Mouse (Mus musculus): ENCODE measurements around the gene Pde11a. TPM values are rescaled to one million over a fixed set of nuclear protein-coding genes. Genes with fewer than 3 reads are reported as not detected.
A peak's percentile ranks its signal among the peaks of the same experiment; 100 is the strongest.

The Pde11a gene
- polyA plus RNA-seq, 1 experiment from 2014 or later, result 0.28 TPM

- peak overlapping the region; percentile 91 for H3K27ac ChIP-seq (ENCODE audit: low read depth)
- peaks cover 29% of the 10 kb centered on the region for H3K4me1 ChIP-seq (ENCODE audit: insufficient read depth)
- H3K4me3 ChIP-seq (ENCODE audit: low read depth, low read length), result no peak overlapping the region
- H3K9ac ChIP-seq, result no peak overlapping the region
- H3K27me3 ChIP-seq (ENCODE audit: insufficient read depth, low read length), result no peaks in the 10 kb centered on the region
- WGBS, result 12% methylated on average over 7 of the region's 7 CpGs
- H3K9me3 ChIP-seq (ENCODE audit: low read depth, low read length), result no peaks in the 10 kb centered on the region
- H3K36me3 ChIP-seq (ENCODE audit: insufficient read depth), result no peaks in the 10 kb centered on the region
- peak overlapping the region; percentile 32 for H3K4me2 ChIP-seq
- DNase-seq (peak; percentile 69), ATAC-seq (ENCODE audit: insufficient read depth) (peak; percentile 38; the same call in 1 of the 2 replicates)
- TF ChIP-seq CTCF (IDR thresholded peaks at IDR 0.05; ENCODE audit: low read depth), result no peak
Observed at GRCm38 (mm10) chr2:76097847-76098246, 240.7 kb downstream of the Pde11a start.

DNA sequence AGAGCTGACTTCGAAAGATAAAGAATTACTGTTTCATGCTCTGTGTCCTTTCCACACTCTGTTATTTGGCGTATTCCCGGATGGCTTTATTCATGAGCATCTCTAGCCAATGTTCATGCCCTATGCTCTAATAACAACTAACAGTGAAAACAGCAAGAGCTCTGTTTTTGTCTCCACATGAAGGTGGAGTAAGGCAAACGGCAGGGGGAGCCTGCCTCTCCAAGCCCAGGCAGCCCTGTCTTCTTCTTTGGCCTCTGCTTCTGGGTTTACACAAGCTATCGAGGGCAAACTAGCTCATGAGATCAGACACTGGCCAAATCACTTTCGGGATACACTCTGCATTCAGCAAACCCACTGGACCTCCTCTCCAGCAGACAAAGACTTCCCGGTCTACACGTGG, 241.3 kb downstream of the Pde11a start:
- ATAC-seq (ENCODE audit: insufficient read depth) (no peak), DNase-seq (no peak)
- Histone ChIP-seq H3K27ac (ENCODE audit: low read depth) (peak overlapping the region; percentile 91), H3K4me2 (peak overlapping the region; percentile 32), H3K9me3 (ENCODE audit: low read depth, low read length) (no peaks in the 10 kb centered on the region), H3K4me3 (ENCODE audit: low read depth, low read length) (no peak overlapping the region), H3K4me1 (ENCODE audit: insufficient read depth) (peaks cover 29% of the 10 kb centered on the region), H3K9ac (no peak overlapping the region), H3K27me3 (ENCODE audit: insufficient read depth, low read length) (no peaks in the 10 kb centered on the region), H3K36me3 (ENCODE audit: insufficient read depth) (no peaks in the 10 kb centered on the region)
- 44% methylated on average over 8 of the region's 8 CpGs for WGBS
- TF ChIP-seq CTCF (IDR thresholded peaks at IDR 0.05; ENCODE audit: low read depth), result peak; percentile 52

DNA sequence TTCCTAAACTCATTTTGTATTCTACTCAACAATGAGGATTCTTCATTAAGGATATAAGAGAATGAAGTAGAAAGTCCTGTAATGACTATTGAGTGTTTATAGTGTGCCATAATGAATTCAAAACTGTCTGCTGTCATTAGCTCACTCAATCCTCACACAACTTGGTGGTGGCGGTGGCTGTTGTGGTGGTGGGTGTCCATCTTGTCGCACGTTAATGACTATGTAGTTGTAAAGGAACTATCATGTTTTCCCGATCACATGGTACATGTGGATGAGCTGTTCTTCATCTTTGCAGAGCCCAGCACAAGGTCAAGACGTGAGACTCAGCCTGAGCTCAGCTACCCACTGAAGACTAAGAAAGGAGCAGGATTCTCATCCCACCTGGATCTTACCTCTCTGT, 242.7 kb downstream of the Pde11a start:
- H3K9ac ChIP-seq, result no peak overlapping the region
- H3K27me3 ChIP-seq (ENCODE audit: insufficient read depth, low read length), result no peaks in the 10 kb centered on the region
- H3K4me1 ChIP-seq (ENCODE audit: insufficient read depth), result peaks cover 24% of the 10 kb centered on the region
- H3K27ac ChIP-seq (ENCODE audit: low read depth), result no peak overlapping the region
- H3K36me3 ChIP-seq (ENCODE audit: insufficient read depth), result no peaks in the 10 kb centered on the region
- no peak overlapping the region for H3K4me2 ChIP-seq
- no peak for TF ChIP-seq CTCF (IDR thresholded peaks at IDR 0.05; ENCODE audit: low read depth)
- no peak for DNase-seq
- 91% methylated on average over 5 of the region's 5 CpGs for WGBS
- ATAC-seq (ENCODE audit: insufficient read depth), result no peak
- no peak overlapping the region for H3K4me3 ChIP-seq (ENCODE audit: low read depth, low read length)
- no peaks in the 10 kb centered on the region for H3K9me3 ChIP-seq (ENCODE audit: low read depth, low read length)

- H3K9ac ChIP-seq, result no peak overlapping the region
- no peaks in the 10 kb centered on the region for H3K36me3 ChIP-seq (ENCODE audit: insufficient read depth)
- DNase-seq (peak; percentile 80), ATAC-seq (ENCODE audit: insufficient read depth) (peak; percentile 42; the same call in 1 of the 2 replicates)
- no peaks in the 10 kb centered on the region for H3K9me3 ChIP-seq (ENCODE audit: low read depth, low read length)
- H3K4me1 ChIP-seq (ENCODE audit: insufficient read depth), result peaks cover 24% of the 10 kb centered on the region
- H3K27me3 ChIP-seq (ENCODE audit: insufficient read depth, low read length), result no peaks in the 10 kb centered on the region
- H3K27ac ChIP-seq (ENCODE audit: low read depth), result peak overlapping the region; percentile 89
- H3K4me2 ChIP-seq, result no peak overlapping the region
- no peak overlapping the region for H3K4me3 ChIP-seq (ENCODE audit: low read depth, low read length)
- no peak for TF ChIP-seq CTCF (IDR thresholded peaks at IDR 0.05; ENCODE audit: low read depth)
Observed at GRCm38 (mm10) chr2:76090506-76090905, 248.1 kb downstream of the Pde11a start.

DNA sequence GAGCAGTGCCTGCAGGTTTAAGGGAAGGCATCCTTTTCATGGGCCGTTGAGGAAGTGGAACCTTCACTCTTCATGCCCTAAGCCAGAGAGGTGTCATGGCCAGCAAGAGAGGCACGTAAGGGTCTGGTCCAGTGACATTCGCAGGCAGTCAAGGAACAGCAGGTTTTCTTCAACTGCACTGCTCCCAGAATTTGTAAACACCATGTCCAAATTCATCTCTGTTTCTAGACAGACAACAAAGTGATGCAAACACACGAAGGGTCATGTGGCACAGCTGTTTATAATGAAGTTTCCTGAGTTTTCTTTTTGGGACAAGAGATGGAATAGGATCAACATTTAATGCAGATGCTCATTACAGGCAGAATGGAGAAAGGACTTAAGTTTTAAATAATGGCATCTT, 249.7 kb downstream of the Pde11a start:
- no peaks in the 10 kb centered on the region for H3K36me3 ChIP-seq (ENCODE audit: insufficient read depth)
- no peaks in the 10 kb centered on the region for H3K9me3 ChIP-seq (ENCODE audit: low read depth, low read length)
- no peak overlapping the region for H3K9ac ChIP-seq
- peak overlapping the region; percentile 89 for H3K27ac ChIP-seq (ENCODE audit: low read depth)
- WGBS, result 19% methylated on average over 4 of the region's 4 CpGs
- H3K27me3 ChIP-seq (ENCODE audit: insufficient read depth, low read length), result no peaks in the 10 kb centered on the region
- TF ChIP-seq CTCF (IDR thresholded peaks at IDR 0.05; ENCODE audit: low read depth), result no peak
- DNase-seq, result peak; percentile 94
- H3K4me3 ChIP-seq (ENCODE audit: low read depth, low read length), result no peak overlapping the region
- peak; percentile 80 for ATAC-seq (ENCODE audit: insufficient read depth)
- peak overlapping the region; percentile 13; the same call in 1 of the 2 replicates for H3K4me2 ChIP-seq
- peaks cover 28% of the 10 kb centered on the region for H3K4me1 ChIP-seq (ENCODE audit: insufficient read depth)

- H3K27me3 ChIP-seq (ENCODE audit: insufficient read depth, low read length), result no peaks in the 10 kb centered on the region
- peak; percentile 52; the same call in 1 of the 2 replicates for ATAC-seq (ENCODE audit: insufficient read depth)
- no peaks in the 10 kb centered on the region for H3K36me3 ChIP-seq (ENCODE audit: insufficient read depth)
- H3K4me3 ChIP-seq (ENCODE audit: low read depth, low read length), result no peak overlapping the region
- H3K9me3 ChIP-seq (ENCODE audit: low read depth, low read length), result no peaks in the 10 kb centered on the region
- whole genome bisulfite sequencing, result 22% methylated on average over 5 of the region's 5 CpGs
- H3K9ac ChIP-seq, result no peak overlapping the region
- TF ChIP-seq CTCF (IDR thresholded peaks at IDR 0.05; ENCODE audit: low read depth), result no peak
- H3K4me1 ChIP-seq (ENCODE audit: insufficient read depth), result peaks cover 28% of the 10 kb centered on the region
- H3K27ac ChIP-seq (ENCODE audit: low read depth), result peak overlapping the region; percentile 89
- H3K4me2 ChIP-seq, result peak overlapping the region; percentile 13; the same call in 1 of the 2 replicates
- peak; percentile 88 for DNase-seq
Observed at GRCm38 (mm10) chr2:76088413-76088812, 250.2 kb downstream of the Pde11a start.

GRCm38 (mm10) chr2:76087170-76087569, 251.4 kb downstream of the Pde11a start:
- Histone ChIP-seq H3K9ac (no peak overlapping the region), H3K4me2 (no peak overlapping the region), H3K36me3 (ENCODE audit: insufficient read depth) (no peaks in the 10 kb centered on the region), H3K4me3 (ENCODE audit: low read depth, low read length) (no peak overlapping the region), H3K4me1 (ENCODE audit: insufficient read depth) (peaks cover 28% of the 10 kb centered on the region), H3K9me3 (ENCODE audit: low read depth, low read length) (no peaks in the 10 kb centered on the region), H3K27me3 (ENCODE audit: insufficient read depth, low read length) (no peaks in the 10 kb centered on the region), H3K27ac (ENCODE audit: low read depth) (peak overlapping the region; percentile 89)
- DNase-seq (peak; percentile 90), ATAC-seq (ENCODE audit: insufficient read depth) (peak; percentile 26)
- no peak for TF ChIP-seq CTCF (IDR thresholded peaks at IDR 0.05; ENCODE audit: low read depth)
- 40% methylated on average over 3 of the region's 3 CpGs for WGBS

DNA sequence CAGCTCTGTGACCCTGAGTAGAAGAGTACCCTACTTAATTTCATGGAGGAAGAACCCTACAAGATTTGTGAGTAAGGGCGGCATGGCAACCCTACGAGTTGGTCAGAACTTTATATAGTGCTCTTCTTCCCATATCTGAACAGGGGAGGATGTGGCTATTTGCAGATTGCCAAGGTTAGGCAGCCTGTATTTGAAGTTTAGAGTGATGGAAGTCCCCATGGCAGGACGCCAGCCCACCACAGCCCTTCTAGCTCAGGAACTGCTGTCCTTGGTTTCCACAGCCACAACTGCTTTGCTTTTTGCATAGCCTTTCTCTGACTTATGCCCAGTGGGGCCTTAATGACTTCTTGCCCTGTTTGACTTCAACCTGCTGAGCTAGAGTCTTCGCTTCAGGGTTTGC, 253.6 kb downstream of the Pde11a start:
- Histone ChIP-seq H3K4me2 (no peak overlapping the region), H3K9ac (no peak overlapping the region), H3K27me3 (ENCODE audit: insufficient read depth, low read length) (no peaks in the 10 kb centered on the region), H3K9me3 (ENCODE audit: low read depth, low read length) (no peaks in the 10 kb centered on the region), H3K36me3 (ENCODE audit: insufficient read depth) (no peaks in the 10 kb centered on the region), H3K4me3 (ENCODE audit: low read depth, low read length) (no peak overlapping the region), H3K4me1 (ENCODE audit: insufficient read depth) (peaks cover 23% of the 10 kb centered on the region), H3K27ac (ENCODE audit: low read depth) (no peak overlapping the region)
- no peak for TF ChIP-seq CTCF (IDR thresholded peaks at IDR 0.05; ENCODE audit: low read depth)
- ATAC-seq (ENCODE audit: insufficient read depth), result no peak
- 77% methylated on average over 4 of the region's 4 CpGs for WGBS
- DNase-seq, result peak; percentile 53
